Mouse (Mus musculus): ENCODE measurements around the gene Gm6904. TPM values are rescaled to one million over a fixed set of nuclear protein-coding genes. Genes with fewer than 3 reads are reported as not detected.

The Gm6904 gene
- total RNA-seq, 2 experiments from 2014 or later = not detected

Other genes starting within 250 kb of the Gm6904 start
- not detected for gene 1700129C05Rik, start 117.3 kb downstream of the Gm6904 start, total RNA-seq (2021)
- not detected for gene Gm5142, start 81.5 kb downstream of the Gm6904 start, total RNA-seq (2021)
- 10 to 100 TPM; 34.5 to 35.1 TPM for gene Rcbtb1, start 59.0 kb downstream of the Gm6904 start, total RNA-seq (2021)
- not detected for gene Phf11a, start 37.3 kb upstream of the Gm6904 start, total RNA-seq (2021)
- gene Phf11b, start 81.1 kb upstream of the Gm6904 start, total RNA-seq (2021) = not detected
- 1 to 10 TPM in 1 of 2 experiments, under 1 TPM in 1; 0.76 to 1.0 TPM for gene Phf11d, start 105.3 kb upstream of the Gm6904 start, total RNA-seq (2021)
- under 1 TPM; 0.40 to 0.86 TPM for gene Phf11c, start 135.2 kb upstream of the Gm6904 start, total RNA-seq (2021)
- gene Setdb2, start 180.7 kb upstream of the Gm6904 start, total RNA-seq (2021) = 1 to 10 TPM; 5.3 to 7.2 TPM
- gene Cab39l, start 180.8 kb upstream of the Gm6904 start, total RNA-seq (2021) = 10 to 100 TPM; 19.2 to 24.5 TPM

Measured in layer of hippocampus, postnatal 36 days (tissue).